Mouse (Mus musculus): Measurements from ENCODE around the gene Intu. TPM values are rescaled to one million over a fixed set of nuclear protein-coding genes. Genes with fewer than 3 reads are reported as not detected.

Gene Intu
- polyA plus RNA-seq, 1 experiment from 2014 or later, result 2.0 TPM

- no peak for ATAC-seq
- Histone ChIP-seq H3K27me3 (replicated peaks) (no peaks in the 10 kb centered on the region), H3K4me2 (no peak overlapping the region), H3K4me3 (no peak overlapping the region), H3K27ac (no peak overlapping the region), H3K9ac (no peak overlapping the region), H3K9me3 (replicated peaks) (no peaks in the 10 kb centered on the region), H3K4me1 (peaks cover 6% of the 10 kb centered on the region; the same call in 1 of the 2 replicates), H3K36me3 (no peaks in the 10 kb centered on the region)
- WGBS (ENCODE audit: insufficient replicate concordance), result 71% methylated on average over 10 of the region's 10 CpGs
These were observed 162.3 kb downstream of the Intu start for GRCm38 (mm10) chr3:40693435-40693834.

- Histone ChIP-seq H3K4me3 (no peak overlapping the region), H3K9me3 (replicated peaks) (no peaks in the 10 kb centered on the region), H3K27me3 (replicated peaks) (no peaks in the 10 kb centered on the region), H3K27ac (no peak overlapping the region), H3K4me1 (peaks cover 6% of the 10 kb centered on the region; the same call in 1 of the 2 replicates), H3K36me3 (no peaks in the 10 kb centered on the region), H3K9ac (no peak overlapping the region), H3K4me2 (no peak overlapping the region)
- ATAC-seq, result no peak
- WGBS (ENCODE audit: insufficient replicate concordance), result 65% methylated on average over 7 of the region's 7 CpGs
These were observed 162.9 kb downstream of the Intu start for GRCm38 (mm10) chr3:40693960-40694359.

GRCm38 (mm10) chr3:40694438-40694837, 163.4 kb downstream of the Intu start:
- Histone ChIP-seq H3K4me2 (no peak overlapping the region), H3K9me3 (replicated peaks) (no peaks in the 10 kb centered on the region), H3K9ac (no peak overlapping the region), H3K27ac (no peak overlapping the region), H3K36me3 (no peaks in the 10 kb centered on the region), H3K4me3 (no peak overlapping the region), H3K27me3 (replicated peaks) (no peaks in the 10 kb centered on the region), H3K4me1 (peaks cover 6% of the 10 kb centered on the region; the same call in 1 of the 2 replicates)
- 19% methylated on average over 2 of the region's 2 CpGs for WGBS (ENCODE audit: insufficient replicate concordance)
- ATAC-seq, result no peak

GRCm38 (mm10) chr3:40695162-40695561, 164.1 kb downstream of the Intu start:
- Histone ChIP-seq H3K4me2 (no peak overlapping the region), H3K4me1 (peaks cover 6% of the 10 kb centered on the region; the same call in 1 of the 2 replicates), H3K27me3 (replicated peaks) (no peaks in the 10 kb centered on the region), H3K9ac (no peak overlapping the region), H3K4me3 (no peak overlapping the region), H3K27ac (no peak overlapping the region), H3K36me3 (no peaks in the 10 kb centered on the region), H3K9me3 (replicated peaks) (no peaks in the 10 kb centered on the region)
- WGBS (ENCODE audit: insufficient replicate concordance), result 77% methylated on average over 2 of the region's 2 CpGs
- no peak for ATAC-seq

- WGBS (ENCODE audit: insufficient replicate concordance), result 64% methylated on average over 3 of the region's 3 CpGs
- H3K9me3 ChIP-seq (replicated peaks), result no peaks in the 10 kb centered on the region
- H3K9ac ChIP-seq, result no peak overlapping the region
- H3K4me2 ChIP-seq, result no peak overlapping the region
- H3K27me3 ChIP-seq (replicated peaks), result no peaks in the 10 kb centered on the region
- no peak for ATAC-seq
- H3K27ac ChIP-seq, result no peak overlapping the region
- no peak overlapping the region for H3K4me3 ChIP-seq
- no peaks in the 10 kb centered on the region for H3K36me3 ChIP-seq
- H3K4me1 ChIP-seq, result peaks cover 3% of the 10 kb centered on the region; the same call in 1 of the 2 replicates
These were observed 167.7 kb downstream of the Intu start for GRCm38 (mm10) chr3:40698834-40699233.

- ATAC-seq, result no peak
- no peaks in the 10 kb centered on the region for H3K4me1 ChIP-seq
- no peak overlapping the region for H3K27ac ChIP-seq
- H3K9me3 ChIP-seq (replicated peaks), result no peaks in the 10 kb centered on the region
- H3K36me3 ChIP-seq, result no peaks in the 10 kb centered on the region
- no peak overlapping the region for H3K4me2 ChIP-seq
- WGBS (ENCODE audit: insufficient replicate concordance), result 64% methylated on average over 5 of the region's 5 CpGs
- H3K4me3 ChIP-seq, result no peak overlapping the region
- no peaks in the 10 kb centered on the region for H3K27me3 ChIP-seq (replicated peaks)
- no peak overlapping the region for H3K9ac ChIP-seq
These were observed 173.8 kb downstream of the Intu start for GRCm38 (mm10) chr3:40704816-40705430.

GRCm38 (mm10) chr3:40708655-40709054, 177.6 kb downstream of the Intu start, which contains the start of gene Slc25a31:
Gene Slc25a31 (plus strand): TSS chr3:40708855.
- no peaks in the 10 kb centered on the region for H3K36me3 ChIP-seq
- no peaks in the 10 kb centered on the region for H3K9me3 ChIP-seq (replicated peaks)
- no peak within 1 kb of the TSS for H3K4me3 ChIP-seq
- H3K4me1 ChIP-seq, result no peaks in the 10 kb centered on the region
- ATAC-seq, result no peak
- 81% methylated on average over 30 of the region's 30 CpGs for WGBS (ENCODE audit: insufficient replicate concordance)
- H3K27ac ChIP-seq, result no peak within 1 kb of the TSS
- no peaks in the 10 kb centered on the region for H3K27me3 ChIP-seq (replicated peaks)
- no peak within 1 kb of the TSS for H3K9ac ChIP-seq
- no peak within 1 kb of the TSS for H3K4me2 ChIP-seq

GRCm38 (mm10) chr3:40716056-40716455, 185.0 kb downstream of the Intu start:
- no peak overlapping the region for H3K27ac ChIP-seq
- no peaks in the 10 kb centered on the region for H3K36me3 ChIP-seq
- no peak overlapping the region for H3K4me3 ChIP-seq
- no peak for ATAC-seq
- H3K9ac ChIP-seq, result no peak overlapping the region
- H3K9me3 ChIP-seq (replicated peaks), result no peaks in the 10 kb centered on the region
- no peak overlapping the region for H3K4me2 ChIP-seq
- no peaks in the 10 kb centered on the region for H3K4me1 ChIP-seq
- 50% methylated on average over 1 of the region's 1 CpGs for WGBS (ENCODE audit: insufficient replicate concordance)
- no peaks in the 10 kb centered on the region for H3K27me3 ChIP-seq (replicated peaks)

- Histone ChIP-seq H3K9me3 (replicated peaks) (no peaks in the 10 kb centered on the region), H3K4me3 (no peak overlapping the region), H3K4me1 (no peaks in the 10 kb centered on the region), H3K27ac (no peak overlapping the region), H3K27me3 (replicated peaks) (no peaks in the 10 kb centered on the region), H3K4me2 (no peak overlapping the region), H3K36me3 (no peaks in the 10 kb centered on the region), H3K9ac (no peak overlapping the region)
- WGBS (ENCODE audit: insufficient replicate concordance), result 74% methylated on average over 3 of the region's 3 CpGs
- ATAC-seq, result no peak
These were observed 187.9 kb downstream of the Intu start for GRCm38 (mm10) chr3:40719022-40719421.

GRCm38 (mm10) chr3:40738381-40738912, 207.4 kb downstream of the Intu start:
- 34% methylated on average over 6 of the region's 6 CpGs for WGBS (ENCODE audit: insufficient replicate concordance)
- Histone ChIP-seq H3K27ac (no peak overlapping the region), H3K4me3 (no peak overlapping the region), H3K4me1 (peaks cover 17% of the 10 kb centered on the region; the same call in 1 of the 2 replicates), H3K27me3 (replicated peaks) (no peaks in the 10 kb centered on the region), H3K36me3 (no peaks in the 10 kb centered on the region), H3K9ac (no peak overlapping the region), H3K9me3 (replicated peaks) (no peaks in the 10 kb centered on the region), H3K4me2 (0 out of 2 replicates have a peak overlapping the region, but pooled peaks have one; percentile 5)
- no peak for ATAC-seq

GRCm38 (mm10) chr3:40744024-40744835, 213.1 kb downstream of the Intu start, which contains the start of gene Hspa4l:
Gene Hspa4l (plus strand): TSS chr3:40744495.
- WGBS (ENCODE audit: insufficient replicate concordance), result 30% methylated on average over 16 of the region's 16 CpGs
- peak within 1 kb of the TSS; percentile 95 for H3K4me3 ChIP-seq
- H3K9ac ChIP-seq, result peak within 1 kb of the TSS; percentile 93
- H3K9me3 ChIP-seq (replicated peaks), result no peaks in the 10 kb centered on the region
- H3K27ac ChIP-seq, result peak within 1 kb of the TSS; percentile 96
- peaks cover 3% of the 10 kb centered on the region; the same call in 1 of the 2 replicates for H3K27me3 ChIP-seq (replicated peaks)
- peak within 1 kb of the TSS; percentile 95 for H3K4me2 ChIP-seq
- H3K36me3 ChIP-seq, result no peaks in the 10 kb centered on the region
- ATAC-seq, result no peak
- H3K4me1 ChIP-seq, result peaks cover 17% of the 10 kb centered on the region

Data from liver, embryonic 12.5 days (tissue).